Mouse (Mus musculus): Measurements from ENCODE around the gene Nup210.
"Not testable (repeated sequence)": the region's sequence is repeated elsewhere in the genome, so short reads cannot be mapped to it uniquely, and the experiment has no call there.

Nup210 gene

DNA sequence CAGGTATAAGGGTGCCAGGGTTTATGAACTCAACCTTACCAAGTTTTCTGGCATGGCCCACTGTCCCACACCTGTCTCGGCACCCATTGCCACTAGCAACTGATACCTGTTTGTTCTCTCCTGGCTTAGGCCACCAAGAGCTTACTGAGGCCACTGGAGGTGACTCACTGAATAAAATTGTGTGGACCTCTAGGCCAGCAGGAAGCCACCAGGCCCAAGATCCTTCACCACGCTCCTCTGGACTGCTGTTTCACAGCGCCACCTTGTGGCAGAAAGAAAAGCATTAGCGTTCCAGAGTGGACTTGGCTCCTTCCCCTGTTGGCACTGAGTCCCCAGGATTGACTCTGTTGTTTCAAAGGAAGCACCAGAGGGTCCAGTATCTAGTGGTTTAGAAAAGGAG lies 23.2 kb upstream of the Nup210 start:
- no peak for DNase-seq (ENCODE audit: low read depth)

DNA sequence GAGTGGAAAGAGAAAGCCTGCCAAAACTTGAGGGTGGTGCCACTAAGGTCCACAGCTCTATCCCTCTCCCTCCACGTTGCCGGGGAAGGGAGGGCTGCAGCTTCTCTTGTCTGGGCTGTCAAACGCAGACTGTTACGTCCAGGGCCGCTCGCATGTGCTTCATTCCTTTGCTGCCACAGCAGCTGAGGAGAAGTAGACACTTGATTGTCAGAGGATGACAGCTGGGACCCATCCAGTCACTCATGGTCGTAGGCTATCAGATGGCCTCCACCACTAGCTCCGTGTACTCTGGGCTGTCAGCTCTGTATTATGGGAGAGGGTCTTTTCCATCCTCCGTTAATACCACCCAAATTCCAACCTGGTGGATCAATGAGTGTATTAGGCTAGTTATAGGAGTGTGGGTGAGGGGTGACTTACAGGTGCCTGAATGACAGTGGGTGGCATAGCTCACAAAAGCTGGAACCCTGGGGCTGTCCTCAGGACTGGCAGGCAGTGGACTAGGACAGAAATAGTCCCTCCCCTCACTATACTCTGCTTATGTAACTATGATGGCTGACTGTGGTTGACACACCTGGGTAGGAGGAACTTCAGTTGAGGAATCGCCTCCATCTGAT lies 20.8 kb upstream of the Nup210 start:
- no peak for DNase-seq (ENCODE audit: low read depth)

DNA sequence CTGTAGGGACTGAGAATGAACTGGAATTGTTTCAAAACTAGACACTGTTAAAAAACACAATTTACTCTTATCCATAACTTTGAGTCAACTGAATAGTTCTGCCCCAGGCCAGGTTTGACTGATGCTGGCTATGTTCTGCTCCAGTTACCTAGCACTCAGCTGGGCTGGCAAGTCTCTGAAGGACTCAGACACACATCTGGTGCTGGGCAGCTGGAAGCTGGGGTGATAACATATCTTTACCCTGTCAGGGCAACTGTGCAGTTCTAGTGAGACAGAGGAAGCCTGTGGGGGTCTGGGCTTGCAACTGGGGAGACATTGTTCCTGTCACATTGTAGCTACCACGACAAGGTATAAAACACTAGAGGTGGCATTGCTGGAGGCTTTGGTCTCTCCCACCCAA lies 14.2 kb upstream of the Nup210 start:
- DNase-seq (ENCODE audit: low read depth): no peak

DNA sequence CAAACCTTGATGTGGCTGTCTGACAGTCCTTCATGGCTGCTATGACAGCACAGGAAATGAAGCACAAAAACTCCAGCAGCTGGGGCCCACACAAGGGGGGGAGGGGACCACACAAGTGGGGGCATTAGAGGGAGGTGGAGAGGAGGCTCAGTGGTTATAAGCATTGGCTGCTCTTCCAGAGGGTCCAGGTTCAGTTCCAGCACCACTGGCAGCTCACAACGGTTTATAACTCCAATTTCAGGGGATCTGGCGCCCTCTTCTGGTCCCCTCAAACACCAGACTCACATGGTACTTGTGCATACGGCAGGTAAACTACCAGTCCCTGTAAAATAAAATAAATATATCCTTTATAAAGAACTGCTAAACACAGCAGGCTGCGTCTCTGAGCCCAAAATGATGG lies 12.4 kb upstream of the Nup210 start:
- DNase-seq (ENCODE audit: low read depth): no peak

DNA sequence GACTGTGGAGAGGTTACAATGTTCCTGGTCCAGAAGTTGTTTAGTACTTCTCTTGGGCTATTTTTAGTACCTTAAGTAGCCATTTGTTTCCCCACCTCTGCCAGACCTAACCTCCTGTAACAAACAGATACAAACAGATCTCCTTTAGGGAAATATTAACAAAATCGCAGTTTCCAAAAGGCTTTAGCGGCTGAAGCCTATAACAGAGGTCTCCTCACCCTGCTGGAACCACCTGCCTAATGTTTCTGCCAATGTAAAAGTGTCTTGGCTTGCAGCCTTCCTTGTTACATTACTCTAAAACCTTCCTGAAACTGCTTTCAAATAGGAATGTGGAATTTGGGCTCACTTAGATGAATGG lies 8.6 kb upstream of the Nup210 start:
- no peak for DNase-seq (ENCODE audit: low read depth)

DNA sequence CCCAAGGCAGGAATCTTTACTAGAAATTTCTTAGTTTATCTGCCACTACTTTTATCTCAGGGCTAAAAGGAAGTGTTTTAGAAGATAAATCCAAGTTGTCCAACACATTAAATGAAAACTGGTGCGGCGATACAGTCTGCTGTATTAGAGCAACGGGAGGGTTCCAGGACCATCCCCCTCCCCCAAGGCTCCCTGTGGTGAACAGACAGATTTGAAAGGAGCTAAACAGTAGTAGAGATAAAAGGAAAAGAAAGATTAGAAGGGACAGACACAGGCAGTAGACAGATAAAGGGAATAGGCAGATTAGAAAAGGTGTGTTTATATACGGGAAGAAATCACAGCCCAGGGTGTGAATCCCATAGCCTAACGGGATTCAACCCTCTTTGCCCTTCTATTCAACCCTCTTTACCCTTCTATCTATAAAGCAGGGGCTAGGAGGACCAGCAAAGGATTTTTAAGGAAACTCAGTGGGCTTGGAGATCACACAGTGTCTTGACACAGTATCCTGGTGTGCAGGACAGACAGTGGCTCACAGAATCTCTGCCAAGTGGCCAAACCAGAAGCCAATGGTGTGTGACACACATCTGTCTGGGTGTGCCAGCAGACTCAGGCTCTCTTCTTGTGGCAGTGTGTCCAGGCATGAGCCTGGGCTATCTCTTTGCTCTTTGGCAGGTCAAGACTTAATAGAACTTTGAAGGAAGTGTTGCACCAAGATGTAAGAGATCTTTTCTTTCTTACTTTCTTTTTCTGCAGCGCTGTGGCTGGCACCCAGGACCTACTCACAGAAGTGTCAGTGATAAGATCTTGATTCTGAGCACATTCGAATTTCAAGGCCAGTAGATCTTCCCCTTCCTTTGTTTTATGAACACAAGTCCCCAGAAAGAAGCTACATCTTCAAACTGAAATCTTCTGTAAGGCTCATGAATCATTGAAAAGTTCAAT lies 7.9 kb upstream of the Nup210 start:
- DNase-seq (ENCODE audit: low read depth): no peak

DNA sequence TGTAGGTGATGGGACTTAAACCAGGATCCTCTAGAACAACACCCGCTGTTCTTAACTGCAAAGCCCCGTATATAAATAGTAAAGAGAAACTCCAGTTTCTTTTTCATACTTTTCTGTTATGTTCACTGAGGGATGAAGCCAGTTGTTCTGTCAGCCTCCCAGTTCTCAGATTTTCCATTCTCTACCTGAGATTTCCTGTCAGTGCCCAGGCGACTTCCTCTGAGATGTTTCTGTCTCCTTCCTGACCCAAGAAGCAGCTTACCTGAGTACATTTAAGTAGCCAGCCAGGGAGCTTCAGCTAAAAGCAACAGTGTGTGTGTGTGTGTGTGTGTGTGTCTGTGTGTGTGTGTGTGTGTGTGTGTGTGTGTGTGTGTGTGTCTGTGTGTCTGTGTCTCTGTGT lies 6.8 kb upstream of the Nup210 start:
- no peak for DNase-seq (ENCODE audit: low read depth)

DNA sequence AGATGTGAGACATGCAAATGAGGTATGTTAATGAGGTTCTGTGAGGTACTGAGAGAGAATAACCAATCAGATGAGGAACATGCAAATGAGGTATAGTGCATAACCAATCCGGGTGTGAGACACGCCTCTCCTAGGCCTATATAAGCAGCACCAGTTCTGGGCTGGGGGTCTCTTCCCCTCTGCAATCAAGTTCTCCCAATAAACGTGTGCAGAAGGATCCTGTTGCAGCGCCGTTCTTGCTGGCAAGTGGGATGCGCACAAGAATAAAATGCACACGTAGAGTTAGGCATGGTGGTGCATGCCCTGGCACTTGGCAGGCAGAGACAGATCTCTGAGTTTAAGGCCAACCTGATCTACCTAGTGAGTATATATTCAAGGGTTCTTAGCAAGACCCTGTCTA lies 4.5 kb upstream of the Nup210 start:
- not testable (repeated sequence) for DNase-seq (ENCODE audit: low read depth)

DNA sequence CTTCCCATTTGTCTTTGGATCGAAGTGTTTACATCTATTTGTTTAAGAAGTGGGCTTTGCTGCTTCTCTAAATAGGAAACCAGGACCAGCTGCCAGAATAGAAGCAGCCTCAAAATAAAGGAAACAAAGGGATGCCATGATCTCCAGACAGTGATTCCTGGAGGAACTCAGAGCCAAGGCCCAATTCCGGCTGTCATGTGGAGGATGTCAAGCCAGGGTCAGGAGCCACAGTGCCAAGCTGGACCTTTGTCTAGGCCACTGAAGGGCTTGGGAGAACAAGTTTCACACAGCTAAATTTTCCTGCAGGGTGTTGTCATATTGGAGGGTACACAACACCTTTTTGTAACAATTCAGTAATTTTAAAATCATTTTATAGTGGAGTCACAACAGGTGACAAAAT lies 3.6 kb upstream of the Nup210 start:
- no peak for DNase-seq (ENCODE audit: low read depth)

DNA sequence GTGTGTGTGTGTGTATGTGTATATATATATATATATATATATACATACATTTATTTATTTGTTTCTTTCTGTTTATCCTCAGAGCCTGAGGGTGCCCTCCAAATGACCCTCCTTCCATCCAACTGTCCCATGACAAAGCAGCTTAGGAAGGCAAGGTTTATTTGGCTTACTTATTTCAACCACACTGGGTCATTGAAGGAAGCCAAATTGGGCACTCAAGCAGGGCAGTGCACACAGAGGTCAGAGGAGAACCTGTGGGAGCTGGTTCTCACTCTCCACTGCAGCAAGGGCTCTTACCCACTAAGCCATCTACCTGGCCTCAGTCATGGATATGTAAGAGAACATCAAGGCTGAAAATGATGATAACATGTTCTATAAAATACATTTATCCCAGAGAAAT lies 1.9 kb upstream of the Nup210 start:
- no peak for DNase-seq (ENCODE audit: low read depth)

DNA sequence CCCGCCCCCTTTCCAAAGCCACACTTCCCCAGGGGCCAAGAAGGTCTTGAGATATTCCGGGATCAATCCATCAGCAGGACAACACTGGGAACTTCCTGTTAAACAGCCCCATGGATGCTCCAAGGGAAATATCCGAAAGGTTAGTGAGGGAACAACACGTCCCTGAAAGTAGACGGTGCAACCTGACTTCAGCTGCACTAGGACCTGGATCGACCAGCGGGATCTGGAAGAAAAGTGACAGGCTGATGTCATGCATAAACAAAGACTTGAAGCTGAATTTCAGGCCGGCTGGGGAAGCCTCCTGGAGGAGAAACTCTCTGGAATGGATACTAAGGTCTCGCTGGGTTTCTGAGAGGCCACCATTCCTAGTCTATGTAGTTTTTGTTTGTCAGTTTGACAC lies 520 bp upstream of the Nup210 start:
- DNase-seq (ENCODE audit: low read depth): no peak

DNA sequence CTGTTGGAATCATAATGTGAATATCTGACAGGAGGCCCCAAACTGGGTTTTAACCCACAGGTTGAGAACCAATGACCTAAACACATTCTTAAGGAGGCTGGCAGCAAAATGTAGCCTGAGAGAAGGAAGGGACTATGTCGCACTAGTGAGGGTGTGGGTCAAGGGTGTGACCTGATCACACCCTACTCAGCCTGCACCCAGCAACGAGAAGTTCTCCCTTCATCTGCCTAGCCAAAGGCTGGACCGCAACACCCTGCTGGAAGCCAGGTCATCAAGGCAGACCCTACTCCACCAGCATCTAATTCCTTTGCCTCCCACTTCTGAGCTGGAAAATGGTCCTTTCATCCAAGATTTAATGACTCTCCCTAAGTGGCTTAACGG lies 776 bp downstream of the Nup210 start:
- DNase-seq (ENCODE audit: low read depth): no peak

DNA sequence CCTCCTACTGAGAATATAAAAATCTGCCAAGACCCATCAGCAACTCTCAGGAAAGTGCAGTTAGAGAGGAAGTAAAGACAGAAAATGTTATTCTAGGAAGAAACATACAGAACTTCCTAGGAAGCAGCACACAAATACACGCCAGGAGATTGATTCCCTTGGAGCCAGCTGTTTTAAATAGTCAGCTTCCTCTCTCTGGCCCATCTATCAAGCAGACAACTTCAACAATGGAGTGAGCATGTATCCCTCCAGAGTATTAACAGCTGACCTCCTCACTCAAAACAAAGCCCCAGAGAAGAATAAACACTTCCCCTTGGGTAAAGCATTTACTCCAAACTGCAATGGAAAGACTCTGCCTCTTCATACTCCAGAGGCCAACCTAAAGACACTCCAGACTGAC lies 1.5 kb downstream of the Nup210 start:
- no peak for DNase-seq (ENCODE audit: low read depth)

DNA sequence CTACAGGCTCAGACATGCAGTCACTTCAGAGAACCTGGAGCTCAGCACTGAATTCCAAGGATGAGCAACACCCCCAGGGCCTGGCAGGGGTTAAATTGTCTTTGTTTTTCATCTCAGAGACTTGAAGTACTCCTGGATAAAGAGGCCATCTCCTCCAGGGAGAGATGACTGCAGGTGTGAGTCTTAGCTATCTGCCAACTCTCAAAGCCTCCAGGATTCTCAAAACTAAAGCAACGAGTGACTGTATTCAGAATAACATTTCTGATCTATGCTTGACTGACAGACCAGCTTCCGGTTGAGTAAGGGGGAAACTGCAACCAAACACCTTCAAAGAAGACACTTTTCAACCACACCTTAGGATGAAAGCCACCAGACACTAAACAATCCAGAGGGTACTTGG lies 1.9 kb downstream of the Nup210 start:
- no peak for DNase-seq (ENCODE audit: low read depth)

DNA sequence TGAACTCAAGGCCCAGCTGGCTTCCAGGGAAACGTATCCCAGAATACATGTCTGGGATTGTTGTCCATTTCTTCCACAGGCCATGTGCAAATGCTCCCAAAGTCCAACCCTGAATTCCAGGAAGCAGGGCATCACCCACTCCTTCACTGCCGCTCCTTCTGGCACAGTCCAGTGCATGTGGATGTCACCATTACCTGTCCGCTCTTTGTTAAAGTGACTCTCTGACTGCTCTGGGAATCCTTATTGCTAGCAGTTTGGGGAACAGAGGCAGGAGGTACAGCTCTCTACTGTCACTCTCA lies 4.7 kb downstream of the Nup210 start:
- no peak for DNase-seq (ENCODE audit: low read depth)

DNA sequence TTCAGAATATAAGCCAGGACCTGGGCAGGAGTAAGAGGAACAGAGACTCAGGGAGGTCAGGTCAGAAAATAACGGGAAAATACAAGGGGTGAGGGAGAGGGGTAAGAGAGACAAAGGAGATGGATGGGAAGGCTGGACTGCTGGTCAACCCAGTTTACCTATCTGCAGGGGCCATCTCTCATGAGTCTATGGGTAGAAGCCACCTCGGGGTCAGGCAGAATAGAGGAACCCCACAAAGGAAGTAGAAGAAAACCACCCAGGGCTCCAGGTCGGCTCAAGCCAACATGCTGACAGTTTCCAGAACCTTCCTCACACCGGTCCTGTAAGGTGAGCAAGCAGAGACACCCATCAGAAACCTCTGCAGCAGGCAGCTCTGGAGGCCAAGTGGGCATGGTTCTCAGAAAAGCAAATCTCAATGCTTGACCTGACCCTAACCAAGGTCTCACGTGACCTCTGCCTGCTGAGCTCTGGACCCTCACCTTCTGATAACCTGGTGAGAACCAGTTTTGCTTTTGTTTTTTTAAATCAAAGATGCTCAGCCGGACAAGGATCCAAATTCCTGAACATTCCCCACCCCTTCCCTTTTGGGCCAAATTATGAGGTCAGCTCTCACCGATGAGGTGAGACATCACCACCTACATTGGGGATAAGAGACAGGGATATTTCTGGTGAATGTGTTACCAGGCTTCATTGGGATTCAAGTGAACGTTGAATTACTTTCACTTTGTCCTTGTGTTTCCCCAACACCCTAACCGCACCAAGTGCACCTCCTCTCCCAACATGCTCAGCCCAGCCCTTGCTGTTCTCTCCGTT lies 5.3 kb downstream of the Nup210 start:
- no peak for DNase-seq (ENCODE audit: low read depth)

DNA sequence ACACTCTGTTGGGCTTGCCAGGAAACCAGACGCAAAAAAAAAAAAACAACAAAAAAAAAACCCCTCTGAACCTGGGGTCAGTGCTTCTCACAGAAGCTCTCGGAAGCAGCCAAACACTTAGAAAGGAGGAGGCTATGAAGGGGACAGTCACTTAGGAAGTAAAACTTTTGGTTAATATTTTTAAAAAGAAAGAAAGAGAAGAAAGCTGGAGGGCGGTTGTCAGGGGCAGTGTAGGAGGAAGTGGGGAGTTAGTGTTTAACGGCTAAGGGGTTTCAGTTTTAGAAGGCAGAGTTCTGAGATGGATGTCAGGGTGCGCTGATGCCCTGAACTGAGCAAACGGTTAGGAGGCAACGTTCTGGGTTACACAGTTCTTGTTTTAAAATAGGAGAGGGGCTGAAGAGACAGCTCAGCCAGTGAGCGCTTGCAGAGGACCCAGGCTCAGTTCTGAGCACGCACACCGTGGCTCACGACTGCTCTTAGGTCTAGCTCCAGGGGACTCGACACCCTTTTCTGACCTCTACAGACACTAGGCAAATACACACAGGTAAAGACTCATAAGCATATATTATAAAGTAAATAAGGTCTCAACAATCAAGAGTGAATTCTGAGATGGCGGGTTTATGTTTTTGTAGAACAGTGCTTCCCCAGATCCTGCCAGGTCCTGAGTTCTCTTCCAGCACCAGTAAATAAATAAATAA lies 6.2 kb downstream of the Nup210 start:
- no peak for DNase-seq (ENCODE audit: low read depth)

DNA sequence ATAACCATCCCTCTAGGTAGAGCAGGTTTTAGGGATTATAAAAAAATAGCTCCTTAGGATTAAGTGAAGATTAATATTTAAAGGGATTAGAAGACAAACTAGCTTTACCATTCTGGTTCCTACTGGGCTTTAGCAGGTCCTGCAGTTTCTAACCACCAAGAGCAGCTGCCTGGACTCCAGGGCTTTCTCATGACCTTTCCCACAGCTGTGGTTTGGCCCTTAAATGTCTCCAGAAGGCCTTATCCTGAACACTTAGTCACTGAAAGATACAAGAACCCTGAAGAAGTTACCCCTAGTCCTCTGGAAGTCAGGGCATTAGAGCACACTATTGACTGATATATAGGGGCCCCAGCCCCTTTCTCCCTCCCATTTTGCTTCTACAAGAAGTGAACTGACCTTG lies 7.1 kb downstream of the Nup210 start:
- no peak for DNase-seq (ENCODE audit: low read depth)

DNA sequence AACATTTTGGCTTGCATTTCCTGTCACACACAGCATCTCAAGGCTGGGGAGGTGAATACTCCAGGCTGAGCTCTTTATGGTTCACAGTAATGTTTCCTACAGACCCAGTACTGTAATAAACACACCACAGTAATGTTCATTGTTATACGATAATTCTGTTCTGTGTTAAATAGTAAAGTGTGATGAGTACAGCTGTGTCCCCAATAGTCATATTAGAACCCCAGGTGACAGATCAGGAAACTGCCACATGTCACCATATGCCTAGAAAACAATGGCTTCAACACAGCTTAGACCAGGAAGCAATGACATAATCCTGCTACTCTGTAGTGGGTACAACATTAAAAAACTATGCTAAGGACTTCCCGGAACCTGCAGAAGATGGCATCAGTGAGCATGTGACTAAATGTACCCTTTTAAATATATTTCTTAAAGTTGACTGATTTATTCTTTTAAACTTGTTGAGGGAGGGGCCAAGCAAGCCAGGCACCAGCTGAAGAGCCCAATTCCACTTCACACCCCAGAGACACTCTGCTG lies 7.6 kb downstream of the Nup210 start:
- DNase-seq (ENCODE audit: low read depth): no peak

DNA sequence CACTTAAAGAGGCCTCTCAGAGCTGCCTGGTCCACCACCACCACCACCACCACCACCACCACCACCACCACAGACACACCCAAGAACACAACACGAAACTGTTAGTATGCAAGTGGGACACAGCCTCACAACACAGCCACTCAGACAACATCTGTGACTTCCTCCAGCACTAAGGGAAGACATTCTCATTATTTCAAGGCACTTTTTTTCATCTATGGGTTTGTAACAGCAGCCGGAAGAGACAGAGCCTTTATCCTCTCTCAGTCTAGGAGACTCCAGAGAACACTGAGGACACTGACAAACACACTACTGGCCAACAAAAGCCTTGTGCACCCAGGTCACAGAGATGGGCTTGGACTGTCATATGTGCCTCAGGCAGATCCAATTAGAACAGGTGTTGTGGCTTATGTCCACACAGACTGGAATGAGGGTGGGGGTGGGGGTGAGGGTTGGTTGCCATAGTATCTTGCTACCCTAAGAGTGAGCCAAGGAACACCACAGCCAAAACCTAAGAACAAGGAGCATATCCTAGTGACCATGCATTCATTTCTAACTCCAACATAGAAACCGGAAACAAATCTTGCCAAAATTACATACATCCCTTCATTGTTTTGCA lies 8.2 kb downstream of the Nup210 start:
- no peak for DNase-seq (ENCODE audit: low read depth)

DNA sequence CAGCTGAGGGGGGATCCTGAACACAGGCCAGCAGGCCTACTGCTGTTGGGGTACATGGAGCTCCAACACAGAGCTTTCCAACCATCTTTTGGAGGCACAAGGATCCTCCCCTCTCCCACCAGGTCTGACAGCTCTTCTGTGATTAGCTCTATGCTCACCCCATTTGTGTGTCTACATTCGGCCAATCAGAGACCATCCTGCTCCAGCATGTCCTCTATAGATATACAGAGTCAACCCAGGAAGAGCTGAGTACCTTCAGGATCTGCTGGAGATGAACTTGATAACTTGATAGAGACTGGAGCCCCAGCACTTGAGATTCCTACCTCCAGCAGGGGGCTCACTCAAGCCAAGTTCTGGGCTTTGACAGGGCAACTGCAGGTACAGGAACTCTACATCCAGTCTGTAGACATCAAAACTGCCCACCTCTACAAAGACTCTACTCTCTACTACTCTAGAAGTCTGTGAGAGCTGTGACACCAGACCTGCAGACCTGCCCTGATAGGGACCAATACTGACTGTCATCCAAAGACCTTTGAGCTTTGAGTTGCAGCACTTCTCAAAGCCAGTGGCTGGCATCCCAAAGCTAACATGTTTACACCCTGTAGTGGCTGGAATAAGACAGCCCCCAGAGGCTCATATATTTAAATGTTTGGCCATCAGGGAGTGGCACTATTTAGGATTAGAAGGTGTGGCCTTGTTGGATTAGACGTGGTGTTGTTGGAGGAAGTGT lies 11.1 kb downstream of the Nup210 start:
- DNase-seq (ENCODE audit: low read depth): no peak
